Mouse (Mus musculus): ENCODE results near the gene Pdzk1.

Gene Pdzk1

GRCm38 (mm10) chr3:96834587-96835348 lies 5.7 kb downstream of the Pdzk1 start:
- no peak for DNase-seq (ENCODE audit: low read depth, low spot score)

DNA sequence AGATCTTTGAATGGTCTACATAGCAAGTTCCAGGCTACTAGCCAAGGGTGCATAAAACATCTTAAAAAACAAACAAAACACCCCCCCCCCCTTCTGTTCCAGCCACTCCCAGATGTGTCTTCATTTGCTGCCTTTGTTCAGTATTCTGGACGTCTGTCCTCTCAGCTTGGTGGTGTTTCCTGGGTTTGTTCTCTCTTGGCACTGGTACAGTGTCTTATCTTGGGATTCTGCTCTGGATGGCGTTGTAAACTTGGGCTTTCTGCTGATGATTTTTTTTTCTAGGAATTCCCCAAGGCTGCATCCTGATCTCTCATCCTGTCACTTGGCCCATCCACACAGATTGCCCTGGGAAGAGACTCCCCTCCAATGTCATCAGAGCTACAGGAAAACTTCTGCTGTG lies 7.3 kb downstream of the Pdzk1 start:
- DNase-seq (ENCODE audit: low read depth, low spot score) = no peak

DNA sequence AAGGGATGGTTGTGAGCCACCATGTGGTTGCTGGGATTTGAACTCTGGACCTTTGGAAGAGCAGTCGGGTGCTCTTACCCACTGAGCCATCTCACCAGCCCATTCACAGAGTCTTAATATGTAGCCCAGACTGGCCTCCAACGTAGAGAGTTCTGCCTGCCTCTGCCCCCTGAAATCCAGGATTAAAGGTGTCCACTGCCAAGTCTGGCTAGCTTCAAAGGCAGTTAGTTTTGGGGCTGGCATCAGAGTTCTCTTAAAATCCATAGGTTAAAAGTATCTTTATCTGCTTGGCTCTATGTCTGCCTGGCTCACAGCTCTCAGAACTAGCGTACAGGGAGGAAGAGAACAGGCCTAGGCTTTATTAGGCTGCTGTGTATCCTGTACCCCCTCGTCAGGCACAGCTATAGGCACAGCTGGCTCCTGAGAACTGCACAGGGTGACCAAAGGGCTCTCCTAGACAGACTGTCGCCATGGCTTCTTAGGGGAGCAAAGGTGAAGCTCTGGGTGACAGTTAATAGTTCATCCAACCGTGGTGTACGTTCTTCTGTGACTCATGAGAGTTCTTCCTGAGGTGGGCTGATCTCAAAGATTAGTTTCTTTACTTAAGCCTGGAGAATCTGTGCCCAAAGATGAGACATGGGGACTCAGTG lies 10.0 kb downstream of the Pdzk1 start:
- no peak for DNase-seq (ENCODE audit: low read depth, low spot score)

DNA sequence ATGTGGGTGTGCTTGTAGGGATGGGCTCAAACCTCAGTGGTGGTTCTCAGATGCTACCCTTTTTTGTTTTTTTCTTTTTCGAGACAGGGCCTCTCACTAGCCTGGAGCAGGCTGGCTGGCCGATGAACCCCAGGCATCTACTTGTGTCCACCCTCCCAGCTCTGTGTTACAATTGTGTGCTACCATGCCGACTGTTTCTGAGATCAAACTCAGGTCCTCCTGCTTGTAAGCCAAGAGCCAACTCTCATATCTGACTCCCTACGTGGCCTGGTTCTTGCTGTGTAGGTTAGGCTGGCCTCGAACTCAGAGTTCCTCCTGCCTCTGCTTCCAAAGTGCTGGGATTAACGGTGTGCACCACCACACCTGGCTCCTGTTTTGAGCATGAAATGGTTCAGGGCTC lies 16.1 kb downstream of the Pdzk1 start:
- DNase-seq (ENCODE audit: low read depth, low spot score) = no peak

GRCm38 (mm10) chr3:96845806-96846205 lies 16.7 kb downstream of the Pdzk1 start:
- no peak for DNase-seq (ENCODE audit: low read depth, low spot score)

- DNase-seq (ENCODE audit: low read depth, low spot score) = no peak
Measured at GRCm38 (mm10) chr3:96846985-96847384, 17.9 kb downstream of the Pdzk1 start.

GRCm38 (mm10) chr3:96847661-96848060 lies 18.6 kb downstream of the Pdzk1 start:
- DNase-seq (ENCODE audit: low read depth, low spot score) = no peak

DNA sequence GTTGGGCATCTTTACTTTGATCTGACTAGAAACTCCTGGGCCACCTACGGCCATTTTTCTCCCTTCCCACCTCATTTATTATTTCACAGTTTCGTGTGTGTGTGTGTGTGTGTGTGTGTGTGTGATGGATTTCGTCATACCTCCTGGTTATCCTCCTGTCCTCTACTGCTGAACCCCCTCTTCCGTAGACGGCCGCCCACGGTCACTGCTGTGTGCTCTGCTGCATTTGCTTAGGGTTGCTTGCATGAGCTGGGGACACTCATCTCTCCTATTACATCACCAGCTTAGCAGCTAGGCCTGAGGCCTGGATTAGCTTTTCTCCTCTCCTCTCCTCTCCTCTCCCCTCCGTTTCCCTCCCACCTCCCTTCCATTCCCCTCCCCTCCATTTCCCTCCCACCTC lies 19.4 kb downstream of the Pdzk1 start:
- DNase-seq (ENCODE audit: low read depth, low spot score) = no peak

DNA sequence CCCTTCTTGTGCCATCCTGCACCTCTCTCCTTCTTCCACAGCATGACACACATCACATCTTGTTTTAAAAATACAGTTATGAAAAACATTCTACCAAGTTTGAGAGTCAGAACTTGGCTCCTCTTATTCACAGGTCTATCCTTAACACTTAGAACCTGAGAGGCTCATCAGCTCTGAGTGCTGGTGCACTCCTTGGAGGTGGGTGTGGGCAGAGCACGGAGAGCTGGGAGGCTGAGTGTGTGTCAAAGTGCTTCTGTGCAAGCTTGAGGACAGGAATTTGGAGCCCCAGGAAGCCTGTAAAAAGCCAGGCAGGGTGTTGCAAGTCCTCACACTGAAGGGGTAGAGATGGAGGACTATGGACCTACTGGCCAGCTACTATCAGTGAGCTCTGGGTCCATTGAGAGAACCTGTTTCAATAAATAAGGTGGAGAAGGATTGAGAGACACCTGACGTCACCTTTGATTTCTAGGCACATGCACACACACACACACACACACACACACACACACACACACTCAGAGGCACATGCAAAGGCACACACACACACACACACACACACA lies 20.2 kb downstream of the Pdzk1 start:
- no peak for DNase-seq (ENCODE audit: low read depth, low spot score)

GRCm38 (mm10) chr3:96852561-96852960 lies 23.5 kb downstream of the Pdzk1 start:
- no peak for DNase-seq (ENCODE audit: low read depth, low spot score)

DNA sequence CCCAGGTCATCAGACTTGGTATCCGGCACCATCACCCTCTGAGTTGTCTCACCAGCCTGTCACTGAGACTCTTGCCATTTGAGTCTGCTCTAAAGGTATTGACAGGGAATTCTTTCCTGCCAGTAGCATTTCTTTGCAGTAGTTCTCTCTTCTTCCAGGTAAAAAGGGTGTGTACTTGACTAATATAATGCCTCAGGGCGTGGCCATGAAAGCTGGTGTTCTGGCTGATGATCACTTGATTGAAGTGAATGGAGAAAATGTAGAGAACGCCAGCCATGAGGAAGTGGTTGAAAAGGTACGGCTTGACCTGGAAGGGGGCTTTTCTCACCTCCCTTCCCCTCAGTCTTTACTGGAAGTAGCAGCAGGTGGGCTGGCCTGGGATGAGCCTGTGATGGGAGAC lies 25.3 kb downstream of the Pdzk1 start:
- DNase-seq (ENCODE audit: low read depth, low spot score) = no peak

GRCm38 (mm10) chr3:96855833-96856232 lies 26.7 kb downstream of the Pdzk1 start:
- no peak for DNase-seq (ENCODE audit: low read depth, low spot score)

- DNase-seq (ENCODE audit: low read depth, low spot score) = no peak
Measured at GRCm38 (mm10) chr3:96860498-96860897, 31.4 kb downstream of the Pdzk1 start.

- no peak for DNase-seq (ENCODE audit: low read depth, low spot score)
Measured at GRCm38 (mm10) chr3:96867863-96868262, 38.8 kb downstream of the Pdzk1 start.

DNA sequence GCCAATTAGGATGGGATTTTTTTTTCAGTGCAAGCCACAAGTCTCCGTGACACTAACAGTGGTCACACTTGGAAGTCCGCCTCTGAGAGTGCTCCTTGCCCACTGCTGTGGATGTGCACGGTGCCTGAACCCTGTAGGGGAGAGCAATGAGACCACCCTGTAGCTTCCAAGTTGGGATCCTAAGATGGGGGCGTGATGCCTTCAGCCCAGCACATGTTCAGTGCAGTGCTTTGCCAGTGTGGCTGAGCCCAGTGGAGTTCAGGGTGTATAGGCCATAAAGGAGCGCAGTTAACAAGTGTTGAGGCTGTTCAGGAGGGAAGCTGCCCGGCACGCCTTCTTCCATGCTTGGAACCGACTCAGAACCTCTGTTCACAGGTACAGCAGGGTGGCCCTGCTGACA lies 39.5 kb downstream of the Pdzk1 start:
- DNase-seq (ENCODE audit: low read depth, low spot score) = no peak

DNA sequence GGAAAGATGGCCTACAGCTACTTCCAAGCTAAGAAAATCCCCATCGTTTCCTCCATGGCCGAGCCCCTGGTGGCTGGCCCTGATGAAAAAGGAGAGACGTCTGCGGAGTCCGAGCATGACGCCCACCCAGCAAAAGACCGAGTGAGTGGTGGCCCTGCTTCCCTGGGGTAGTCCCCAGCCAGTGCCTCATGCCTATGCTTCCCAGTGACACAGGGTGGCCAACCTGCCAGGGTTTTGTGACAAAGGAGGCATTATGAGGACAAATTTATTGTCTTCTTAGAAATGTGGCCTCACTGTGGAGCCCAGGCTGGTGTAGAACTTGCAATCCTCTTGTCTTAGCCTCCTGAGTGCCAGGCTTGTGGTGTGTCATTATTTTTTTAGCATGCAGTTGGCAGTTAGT lies 40.0 kb downstream of the Pdzk1 start:
- no peak for DNase-seq (ENCODE audit: low read depth, low spot score)

GRCm38 (mm10) chr3:96870270-96870669 lies 41.2 kb downstream of the Pdzk1 start:
- no peak for DNase-seq (ENCODE audit: low read depth, low spot score)

DNA sequence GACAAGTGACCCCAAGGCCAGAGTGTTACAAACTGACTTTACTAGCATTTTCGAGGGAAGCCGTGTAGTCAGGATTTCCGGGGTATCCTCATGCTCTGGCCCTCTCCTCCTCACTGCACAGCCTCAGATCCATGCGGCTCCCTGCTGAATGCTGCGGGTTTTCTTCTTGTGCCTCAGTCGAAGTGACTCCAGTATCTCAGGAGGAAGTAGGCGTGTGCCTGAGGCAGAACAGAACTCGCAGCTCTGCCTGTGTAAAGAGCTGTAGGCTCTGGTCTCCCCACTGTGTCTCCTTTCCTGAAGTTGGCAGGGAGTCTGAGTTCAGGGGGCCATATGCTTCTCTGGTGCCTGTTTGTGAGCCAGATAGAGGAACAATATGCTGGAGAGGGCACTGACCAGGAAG lies 42.0 kb downstream of the Pdzk1 start:
- DNase-seq (ENCODE audit: low read depth, low spot score) = no peak

DNA sequence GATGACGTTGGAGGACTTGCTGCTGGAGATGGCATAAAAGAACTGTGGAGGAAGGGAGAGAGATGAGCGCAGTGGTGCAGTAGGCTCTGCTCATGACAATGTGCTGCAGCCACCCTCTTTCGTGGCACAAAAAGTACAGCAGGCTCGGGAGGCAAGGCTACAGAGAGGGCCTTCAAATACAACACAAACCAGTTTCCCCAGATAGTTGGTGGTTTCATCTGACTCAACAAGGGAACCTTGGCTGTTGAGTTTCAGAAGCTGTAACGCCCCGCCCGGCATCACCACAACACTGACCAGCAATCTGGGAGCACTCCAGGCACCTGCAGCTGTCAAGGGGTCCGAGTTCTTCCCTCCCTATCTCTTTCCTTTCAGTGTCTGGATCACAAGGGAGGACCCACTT lies 43.4 kb downstream of the Pdzk1 start:
- no peak for DNase-seq (ENCODE audit: low read depth, low spot score)

DNA sequence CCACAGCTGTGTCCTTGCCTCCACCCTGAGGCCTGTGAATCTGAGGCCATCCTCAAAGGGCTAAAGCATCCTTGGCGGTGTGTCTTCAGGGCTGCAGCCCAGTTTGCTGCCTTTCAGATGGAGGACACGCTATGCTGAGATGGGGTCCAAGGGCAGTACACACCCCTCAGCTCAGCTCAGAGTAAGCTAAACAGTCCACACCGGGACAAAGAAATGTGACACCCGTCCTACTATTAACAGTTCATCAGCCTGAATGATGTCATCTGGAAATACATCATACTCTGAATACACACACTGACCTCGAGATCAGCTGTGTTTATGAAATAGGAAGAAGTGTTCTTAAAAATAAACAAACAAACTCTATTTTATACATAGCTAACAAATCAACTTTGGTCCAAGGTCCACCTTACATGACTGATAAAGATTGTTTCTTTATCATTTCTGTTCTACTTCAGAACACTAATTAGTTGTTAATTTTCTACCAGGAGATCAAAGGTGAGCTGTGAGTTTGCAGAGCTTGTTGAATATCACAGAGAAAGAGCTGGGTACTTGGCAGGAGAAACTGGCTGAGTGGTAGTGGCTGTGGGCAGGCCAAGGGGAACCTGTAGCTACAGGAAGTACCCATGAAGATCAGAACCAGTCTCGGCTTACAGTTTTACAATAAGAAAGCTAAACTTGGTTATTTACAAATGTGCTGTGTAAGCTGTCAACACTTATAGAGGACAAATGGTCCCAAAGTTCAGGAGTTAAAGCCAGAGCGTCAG lies 45.9 kb downstream of the Pdzk1 start:
- DNase-seq (ENCODE audit: low read depth, low spot score) = no peak

DNA sequence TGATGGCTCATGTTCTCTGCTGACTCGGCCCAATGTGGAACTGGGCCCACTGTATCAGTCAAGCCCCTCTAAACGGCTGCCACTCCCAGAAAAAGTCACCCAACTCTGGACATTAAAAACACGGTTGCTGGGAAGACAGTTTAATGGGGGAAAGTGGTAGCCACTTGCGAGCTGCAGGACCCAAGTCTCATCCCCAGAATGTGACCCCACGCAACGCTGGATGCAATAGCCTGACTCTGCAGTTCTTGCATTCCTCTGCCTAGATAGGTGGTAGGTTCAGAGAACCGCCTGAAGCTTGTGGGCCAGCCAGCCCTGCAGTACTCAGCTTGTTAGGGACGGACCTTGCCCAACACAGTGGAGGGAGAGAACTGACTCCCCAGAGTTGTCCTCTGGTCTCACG lies 50.5 kb downstream of the Pdzk1 start:
- DNase-seq (ENCODE audit: low read depth, low spot score) = no peak

DNA sequence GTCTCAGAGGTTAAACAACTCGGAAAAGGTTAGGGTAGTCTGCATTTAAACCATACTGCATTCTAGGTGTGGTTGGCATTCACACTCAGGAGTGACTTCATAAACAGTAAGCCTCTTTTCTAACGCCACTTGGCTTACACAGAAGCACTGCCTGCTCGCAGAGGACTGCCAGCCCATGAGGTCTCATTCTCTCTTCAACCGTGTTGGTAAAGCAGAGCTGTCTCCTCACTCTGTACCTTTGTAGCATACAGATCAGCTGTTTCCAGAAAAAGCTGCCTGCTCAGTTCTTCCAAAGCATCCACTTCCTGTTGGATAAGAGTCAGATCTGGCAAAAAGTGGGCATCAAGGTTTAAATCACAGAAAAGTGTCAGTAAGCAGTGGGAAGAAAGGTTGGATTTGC lies 51.3 kb downstream of the Pdzk1 start:
- DNase-seq (ENCODE audit: low read depth, low spot score) = no peak

Data from WW6 (cell line).